Mouse (Mus musculus) embryonic facial prominence, embryonic 12.5 days (tissue): ENCODE data around the gene C2cd3. TPM values are rescaled to one million over a fixed set of nuclear protein-coding genes. Genes with fewer than 3 reads are reported as not detected.

Experiments used
- ATAC-seq: fragments of 200-750 bp; cut with Nextera tagmentation; 2 replicates; pipeline ENCODE4 v1.8.0; 2017; ENCODE audit not compliant: insufficient number of reproducible peaks, insufficient read depth, low FRiP score, low TSS enrichment
- H3K27ac ChIP-seq: fragments of 300-500 bp; sonication (generic); 2 replicates; pipeline ENCODE4 v1.5.1; 2016; ENCODE audit warnings: mild to moderate bottlenecking
- H3K27me3 ChIP-seq: fragments of 300-500 bp; sonication (generic); 2 replicates; pipeline ENCODE4 v1.6.1; 2016; ENCODE audit warnings: mild to moderate bottlenecking, moderate library complexity
- H3K36me3 ChIP-seq: fragments of 300-500 bp; sonication (generic); 2 replicates; pipeline ENCODE4 v1.6.1; 2016; ENCODE audit warnings: mild to moderate bottlenecking
- H3K4me1 ChIP-seq: fragments of 300-500 bp; sonication (generic); 2 replicates; pipeline ENCODE4 v1.6.1; 2016
- H3K4me2 ChIP-seq: fragments of 300-500 bp; sonication (generic); replicated peaks from 2 replicates; pipeline ENCODE4 v1.6.1; 2016; ENCODE audit warnings: mild to moderate bottlenecking, moderate library complexity
- H3K4me3 ChIP-seq: fragments of 300-500 bp; sonication (generic); 2 replicates; pipeline ENCODE4 v1.5.1; 2016; ENCODE audit warnings: mild to moderate bottlenecking
- H3K9ac ChIP-seq: fragments of 300-500 bp; sonication (generic); 2 replicates; pipeline ENCODE4 v1.6.1; 2016; ENCODE audit warnings: mild to moderate bottlenecking, moderate library complexity
- H3K9me3 ChIP-seq: fragments of 300-500 bp; sonication (generic); 2 replicates; pipeline ENCODE4 v1.6.1; 2016; ENCODE audit warnings: mild to moderate bottlenecking, moderate library complexity
- WGBS: fragments of 180-500 bp; shearing (Covaris S2); methylation state at CpG from one replicate; pipeline ENCODE4 v1.1.7; 2016; 5-methylcytosine and 5-hydroxymethylcytosine counted together
- polyA plus RNA-seq: library from polyadenylated mRNA; unstranded; fragments of >200 nt; fragmentation: Nextera tagmentation; extraction: Ambion mirVana; gene quantifications from 2 replicates; pipeline ENCODE4 v1.2.1, GENCODE M21; 2016

The C2cd3 gene
- polyA plus RNA-seq, 1 experiment from 2014 or later: 32.6 TPM

DNA sequence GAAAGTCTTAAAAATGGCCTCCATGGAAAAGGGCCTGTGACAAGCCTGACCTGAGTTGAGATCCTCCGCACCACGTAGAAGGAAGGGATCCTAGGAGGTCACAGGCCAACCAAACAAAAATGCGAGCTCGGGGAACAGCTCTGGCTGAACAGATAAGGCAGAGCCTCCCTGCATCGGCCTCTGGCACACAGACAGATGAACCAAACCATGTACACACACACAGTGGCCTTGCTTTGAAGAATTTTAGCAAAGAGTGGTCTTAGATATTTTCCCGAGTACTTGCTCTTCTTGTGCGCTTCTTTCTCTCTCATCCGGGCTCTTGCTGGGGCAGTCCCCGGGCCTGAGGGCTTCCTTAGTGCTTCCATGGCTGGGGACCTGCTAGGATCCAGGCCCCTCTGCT is 91.2 kb downstream of the C2cd3 start:
- H3K4me3 ChIP-seq: no peak overlapping the region
- H3K4me2 ChIP-seq: no peak overlapping the region
- 0 out of 2 replicates have a peak, but pooled peaks cover 4% of the 10 kb centered on the region for H3K4me1 ChIP-seq
- H3K27me3 ChIP-seq: no peaks in the 10 kb centered on the region
- no peak overlapping the region for H3K9ac ChIP-seq
- no peak overlapping the region for H3K27ac ChIP-seq
- ATAC-seq: no peak
- 75% methylated on average over 9 of the region's 9 CpGs for WGBS
- no peaks in the 10 kb centered on the region for H3K9me3 ChIP-seq
- peaks cover 47% of the 10 kb centered on the region for H3K36me3 ChIP-seq

DNA sequence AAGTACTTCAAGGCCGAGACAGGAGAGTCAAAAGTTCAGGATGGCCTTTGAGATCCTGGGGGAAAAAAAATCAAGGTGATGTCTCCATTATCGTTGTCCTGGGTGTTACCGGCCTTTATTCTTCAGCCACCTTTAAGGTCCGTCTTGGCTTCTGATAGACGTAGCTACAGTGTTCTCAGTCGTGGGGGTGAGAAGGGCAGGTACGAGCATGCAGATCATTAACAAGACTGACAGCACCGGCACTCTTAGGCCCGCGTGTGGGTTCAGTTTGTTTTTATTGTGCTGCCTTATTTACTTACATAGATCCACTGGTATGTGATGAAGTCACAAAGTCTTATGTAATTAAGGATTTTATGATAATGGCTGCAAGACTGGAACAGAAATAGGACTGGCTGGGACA is 91.7 kb downstream of the C2cd3 start:
- Histone ChIP-seq H3K4me1 (0 out of 2 replicates have a peak, but pooled peaks cover 4% of the 10 kb centered on the region), H3K4me3 (no peak overlapping the region), H3K9me3 (no peaks in the 10 kb centered on the region), H3K9ac (no peak overlapping the region), H3K27ac (no peak overlapping the region), H3K27me3 (no peaks in the 10 kb centered on the region), H3K36me3 (peaks cover 53% of the 10 kb centered on the region), H3K4me2 (no peak overlapping the region)
- WGBS: 74% methylated on average over 10 of the region's 10 CpGs
- no peak for ATAC-seq

DNA sequence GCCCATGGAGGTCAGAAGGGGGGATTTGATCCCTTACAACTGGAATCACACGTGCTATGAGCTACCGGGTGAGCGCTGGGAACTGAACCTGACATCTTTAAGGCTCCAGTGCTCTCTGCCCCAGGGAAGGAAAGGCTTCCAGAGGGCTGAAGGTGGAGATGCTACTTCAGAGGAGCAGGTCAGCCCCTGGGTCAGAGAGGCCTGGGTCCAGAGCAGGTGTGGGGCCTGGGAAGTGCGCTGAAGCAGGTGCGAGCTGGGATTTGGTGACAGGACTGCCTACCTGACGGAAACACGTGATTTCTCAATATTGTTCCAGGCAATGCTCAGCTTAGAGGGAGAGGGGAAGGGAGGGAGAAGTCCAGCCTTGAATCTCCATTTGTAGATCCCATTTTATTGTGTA is 92.2 kb downstream of the C2cd3 start:
- 0 out of 2 replicates have a peak, but pooled peaks cover 4% of the 10 kb centered on the region for H3K4me1 ChIP-seq
- H3K27me3 ChIP-seq: no peaks in the 10 kb centered on the region
- H3K9ac ChIP-seq: no peak overlapping the region
- no peak overlapping the region for H3K4me3 ChIP-seq
- ATAC-seq: no peak
- no peaks in the 10 kb centered on the region for H3K9me3 ChIP-seq
- H3K27ac ChIP-seq: no peak overlapping the region
- 84% methylated on average over 7 of the region's 7 CpGs for WGBS
- H3K36me3 ChIP-seq: peaks cover 53% of the 10 kb centered on the region
- H3K4me2 ChIP-seq: no peak overlapping the region

DNA sequence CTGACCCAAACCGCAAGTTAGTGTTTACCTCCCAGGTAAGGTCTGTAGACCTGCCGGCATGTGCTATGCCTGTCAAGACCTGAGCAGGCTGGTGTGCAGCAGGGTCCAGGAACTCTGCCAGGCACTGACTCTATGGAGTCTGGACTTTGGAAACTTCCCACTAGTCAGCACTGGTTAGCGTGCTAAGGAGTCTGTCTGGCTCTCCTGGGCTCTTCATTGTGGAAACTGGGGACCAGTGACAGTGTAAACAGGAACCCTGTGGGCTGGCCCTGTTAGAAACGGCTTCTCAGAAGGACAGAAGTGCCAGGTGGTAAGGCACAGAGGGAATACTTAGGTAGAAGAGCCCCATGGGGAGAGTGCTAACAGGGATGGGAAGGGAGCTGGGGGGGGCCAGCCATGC is 93.2 kb downstream of the C2cd3 start:
- 80% methylated on average over 4 of the region's 4 CpGs for WGBS
- H3K9ac ChIP-seq: no peak overlapping the region

DNA sequence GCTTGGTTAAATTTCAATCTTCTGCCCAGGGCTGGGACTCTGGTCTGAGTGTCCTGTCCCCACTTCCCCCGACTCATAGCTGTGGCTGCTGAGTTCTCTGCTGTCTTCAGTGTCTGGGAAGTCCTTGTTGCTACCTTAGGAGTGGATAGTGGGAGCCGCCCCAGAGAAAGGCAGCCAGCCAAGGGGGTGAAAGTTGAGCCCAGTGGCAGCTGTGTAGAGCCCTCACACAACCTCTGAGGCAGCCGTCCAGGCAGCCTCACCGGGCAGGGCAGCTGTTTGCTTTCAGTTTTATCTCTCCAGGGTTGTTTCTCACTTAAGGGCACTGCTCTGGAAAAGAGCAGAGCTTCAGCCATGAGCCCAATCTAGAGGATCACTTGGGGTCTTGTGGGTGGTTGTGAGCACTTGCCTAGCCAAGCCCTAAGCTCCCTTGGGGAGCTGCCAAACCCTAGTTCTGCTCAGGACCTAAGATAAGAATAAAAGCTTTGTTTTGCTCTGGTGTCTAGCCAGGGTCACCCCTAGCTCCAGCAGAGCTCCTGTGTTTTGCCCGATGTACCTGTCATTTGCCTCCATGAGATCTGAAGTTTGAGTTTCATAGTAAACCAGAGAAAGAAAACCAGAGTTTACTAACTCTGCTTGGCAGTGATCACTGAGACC is 93.8 kb downstream of the C2cd3 start:
- H3K4me2 ChIP-seq: no peak overlapping the region
- H3K27me3 ChIP-seq: no peaks in the 10 kb centered on the region
- H3K36me3 ChIP-seq: peaks cover 50% of the 10 kb centered on the region

More for the DNA sequence above, 93.2 kb downstream of the C2cd3 start:
- peaks cover 51% of the 10 kb centered on the region for H3K36me3 ChIP-seq
- H3K4me3 ChIP-seq: no peak overlapping the region
- no peak overlapping the region for H3K4me2 ChIP-seq
- 0 out of 2 replicates have a peak, but pooled peaks cover 4% of the 10 kb centered on the region for H3K4me1 ChIP-seq
- H3K27ac ChIP-seq: peak overlapping the region; percentile 17; the same call in 1 of the 2 replicates
- H3K27me3 ChIP-seq: no peaks in the 10 kb centered on the region
- no peaks in the 10 kb centered on the region for H3K9me3 ChIP-seq
- ATAC-seq: no peak

DNA sequence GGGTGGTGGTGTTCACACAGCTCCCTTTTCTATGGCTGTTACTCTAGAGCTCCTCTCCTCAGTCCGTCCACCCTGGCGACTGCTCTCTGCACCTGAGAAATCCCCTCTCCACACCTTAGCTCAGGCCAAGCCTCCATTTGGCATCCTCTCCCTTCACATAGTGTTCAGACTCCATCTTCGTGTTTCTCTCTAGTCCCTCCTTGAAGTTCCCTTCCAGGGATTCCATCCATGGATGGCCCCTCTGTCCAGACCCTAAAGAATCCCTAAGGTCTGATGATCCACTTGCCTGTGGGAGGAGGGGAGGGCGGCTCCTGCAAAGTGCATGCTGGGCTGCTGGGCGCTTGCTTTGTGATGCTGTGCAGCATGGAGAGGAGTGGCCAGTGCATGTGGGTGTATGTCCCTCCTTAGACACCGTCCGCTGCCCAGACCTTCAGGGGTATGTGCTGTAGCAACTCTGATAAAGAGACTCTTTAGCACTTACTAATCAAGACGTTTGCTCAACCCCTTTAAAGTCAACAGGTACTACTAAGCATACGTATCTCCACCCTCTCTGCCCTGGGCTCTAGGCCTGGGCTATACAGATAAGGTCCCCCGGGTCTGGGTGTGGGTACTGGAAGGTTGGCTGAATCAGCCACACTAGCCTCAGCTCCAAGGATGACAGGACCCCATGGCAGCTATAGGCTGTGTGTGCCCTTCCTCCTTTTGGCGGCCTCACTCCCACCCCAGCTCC is 94.9 kb downstream of the C2cd3 start:
- no peak overlapping the region for H3K27ac ChIP-seq
- 86% methylated on average over 11 of the region's 11 CpGs for WGBS
- peaks cover 43% of the 10 kb centered on the region for H3K36me3 ChIP-seq
- no peak overlapping the region for H3K4me2 ChIP-seq
- H3K9me3 ChIP-seq: no peaks in the 10 kb centered on the region
- ATAC-seq: no peak
- H3K9ac ChIP-seq: no peak overlapping the region
- no peak overlapping the region for H3K4me3 ChIP-seq
- H3K27me3 ChIP-seq: no peaks in the 10 kb centered on the region
- 0 out of 2 replicates have a peak, but pooled peaks cover 4% of the 10 kb centered on the region for H3K4me1 ChIP-seq

More for the DNA sequence above, 93.8 kb downstream of the C2cd3 start:
- 67% methylated on average over 5 of the region's 5 CpGs for WGBS
- H3K9me3 ChIP-seq: no peaks in the 10 kb centered on the region
- 0 out of 2 replicates have a peak, but pooled peaks cover 4% of the 10 kb centered on the region for H3K4me1 ChIP-seq
- H3K9ac ChIP-seq: no peak overlapping the region
- ATAC-seq: peak; percentile 29; the same call in 1 of the 2 replicates
- no peak overlapping the region for H3K4me3 ChIP-seq
- 0 out of 2 replicates have a peak overlapping the region, but pooled peaks have one; percentile 17 for H3K27ac ChIP-seq

DNA sequence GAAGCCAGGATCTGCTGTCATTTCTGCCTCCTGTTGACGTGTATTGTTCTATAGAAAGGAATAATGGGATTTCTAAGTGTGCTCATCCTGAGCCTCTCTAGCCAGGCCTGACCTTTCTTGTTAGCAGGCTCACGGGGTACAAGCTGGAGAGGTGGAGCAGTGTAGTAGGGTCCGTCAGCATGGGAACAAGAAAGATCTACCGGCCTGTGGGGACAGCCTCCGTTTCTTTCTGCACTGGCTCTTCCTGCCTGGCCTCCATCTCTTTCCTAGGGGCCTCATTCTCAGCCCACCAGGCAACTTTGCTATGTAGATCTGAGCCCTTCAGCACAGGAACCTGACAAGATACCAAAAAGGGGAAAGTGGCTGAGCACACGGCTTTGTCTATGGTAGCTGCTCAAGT is 96.7 kb downstream of the C2cd3 start:
- H3K4me3 ChIP-seq: no peak overlapping the region
- no peak overlapping the region for H3K9ac ChIP-seq
- 86% methylated on average over 6 of the region's 6 CpGs for WGBS
- 0 out of 2 replicates have a peak, but pooled peaks cover 4% of the 10 kb centered on the region for H3K4me1 ChIP-seq
- H3K9me3 ChIP-seq: no peaks in the 10 kb centered on the region
- H3K27ac ChIP-seq: no peak overlapping the region
- H3K36me3 ChIP-seq: peaks cover 34% of the 10 kb centered on the region
- ATAC-seq: no peak
- no peaks in the 10 kb centered on the region for H3K27me3 ChIP-seq
- H3K4me2 ChIP-seq: no peak overlapping the region

DNA sequence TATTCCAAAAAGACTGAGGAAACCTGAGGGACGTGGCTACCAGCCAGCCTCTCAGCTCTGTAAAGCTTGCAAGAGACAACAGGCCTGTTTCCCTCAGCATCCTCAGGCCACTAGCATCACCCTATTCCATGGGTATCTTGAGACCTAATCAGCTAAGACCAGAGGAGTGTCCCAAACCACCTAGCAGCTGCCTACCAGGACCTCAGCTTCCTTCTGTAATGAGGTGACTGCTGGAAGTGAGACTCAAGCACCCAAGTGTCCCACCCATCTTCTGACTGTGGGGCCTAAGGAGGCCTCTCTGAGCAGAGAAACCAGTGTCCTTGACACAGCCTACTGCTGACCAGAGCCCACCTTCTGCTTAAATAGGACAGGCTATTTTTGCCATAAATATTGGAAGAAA is 97.5 kb downstream of the C2cd3 start:
- 0 out of 2 replicates have a peak, but pooled peaks cover 4% of the 10 kb centered on the region for H3K4me1 ChIP-seq
- H3K9ac ChIP-seq: no peak overlapping the region
- no peak overlapping the region for H3K27ac ChIP-seq
- H3K9me3 ChIP-seq: no peaks in the 10 kb centered on the region
- H3K4me2 ChIP-seq: no peak overlapping the region
- 75% methylated on average over 1 of the region's 1 CpGs for WGBS
- ATAC-seq: no peak
- no peak overlapping the region for H3K4me3 ChIP-seq
- no peaks in the 10 kb centered on the region for H3K27me3 ChIP-seq
- H3K36me3 ChIP-seq: peaks cover 29% of the 10 kb centered on the region

DNA sequence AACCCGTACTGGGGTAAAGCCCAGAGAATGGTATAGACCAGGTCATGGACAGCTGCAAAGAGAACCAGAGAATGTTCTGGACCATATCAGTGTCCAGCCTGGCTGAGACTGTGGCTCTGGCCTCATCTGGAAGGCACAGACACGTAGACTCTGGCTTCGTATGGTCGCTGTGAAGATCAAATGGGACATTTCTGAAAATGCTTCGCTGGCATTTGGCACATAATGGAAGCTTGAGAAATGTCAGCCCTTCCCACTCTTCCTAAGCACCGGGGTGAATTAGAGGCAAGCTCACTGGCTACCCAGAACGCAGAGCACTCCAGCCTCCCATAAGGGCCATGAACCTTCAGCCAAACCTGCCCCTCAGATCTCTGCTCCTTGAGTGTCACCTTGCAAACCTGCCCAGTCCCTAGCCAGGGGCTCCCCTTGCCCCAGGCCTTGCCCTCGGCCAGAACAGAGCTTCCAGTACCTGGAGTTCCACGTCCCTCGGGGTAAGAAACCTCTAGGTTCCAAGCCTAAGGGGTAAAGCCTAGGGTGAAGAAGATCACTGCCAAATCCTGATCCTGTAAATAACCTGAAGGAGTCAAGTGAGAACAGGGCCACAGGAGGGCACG is 98.9 kb downstream of the C2cd3 start:
- no peaks in the 10 kb centered on the region for H3K27me3 ChIP-seq
- no peaks in the 10 kb centered on the region for H3K9me3 ChIP-seq
- peaks cover 22% of the 10 kb centered on the region for H3K36me3 ChIP-seq
- no peak overlapping the region for H3K27ac ChIP-seq
- no peak overlapping the region for H3K4me2 ChIP-seq
- H3K9ac ChIP-seq: no peak overlapping the region
- no peaks in the 10 kb centered on the region for H3K4me1 ChIP-seq
- H3K4me3 ChIP-seq: no peak overlapping the region
- WGBS: 90% methylated on average over 11 of the region's 11 CpGs
- no peak for ATAC-seq

DNA sequence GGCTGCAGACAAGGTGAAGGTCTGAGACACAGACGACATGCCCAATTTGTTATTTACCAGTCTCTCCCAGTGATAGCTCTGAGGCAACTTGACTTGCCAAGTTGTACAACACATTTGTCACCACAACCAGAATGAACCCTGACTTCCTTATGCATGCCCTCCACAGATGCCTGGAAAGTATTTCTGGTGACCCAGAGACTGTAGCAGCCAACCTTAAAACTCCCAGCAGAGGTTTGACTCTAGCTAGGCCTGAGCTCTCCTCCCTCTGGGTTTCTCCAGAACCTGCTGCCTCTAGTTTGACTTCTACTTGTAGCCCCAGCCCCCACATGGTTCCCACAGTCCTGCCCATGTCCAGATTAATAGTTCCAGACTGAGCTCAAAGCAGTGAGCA is 99.4 kb downstream of the C2cd3 start:
- peaks cover 22% of the 10 kb centered on the region for H3K36me3 ChIP-seq
- no peak overlapping the region for H3K4me2 ChIP-seq
- no peaks in the 10 kb centered on the region for H3K9me3 ChIP-seq
- ATAC-seq: no peak
- no peak overlapping the region for H3K9ac ChIP-seq
- no peaks in the 10 kb centered on the region for H3K4me1 ChIP-seq
- H3K27ac ChIP-seq: no peak overlapping the region
- H3K4me3 ChIP-seq: no peak overlapping the region
- no peaks in the 10 kb centered on the region for H3K27me3 ChIP-seq
- 95% methylated on average over 1 of the region's 1 CpGs for WGBS

DNA sequence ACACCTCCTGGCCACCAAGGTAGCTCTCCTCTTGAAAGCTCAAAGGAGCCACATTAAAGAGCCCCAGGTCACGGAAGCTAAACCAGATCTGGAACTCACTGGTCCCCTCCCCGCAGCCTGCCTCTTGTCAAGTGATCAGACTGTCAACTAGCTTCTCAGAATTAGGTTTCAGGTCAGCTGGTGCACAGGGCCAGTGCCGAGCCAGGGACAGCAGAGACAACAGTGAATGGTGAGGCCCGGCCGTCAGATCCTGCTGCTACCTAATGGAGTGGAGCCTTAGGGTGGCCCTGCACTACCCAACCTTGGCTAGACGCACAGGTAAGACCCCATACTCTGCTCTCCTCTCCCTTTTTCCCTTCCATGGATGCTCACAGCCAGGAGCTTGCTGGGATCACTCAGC is 100.7 kb downstream of the C2cd3 start, which contains the start of gene Ucp3:
Ucp3 (plus strand) TSS at position 214 of the 400 bp plus-strand sequence.
- no peak within 1 kb of the TSS for H3K4me2 ChIP-seq
- H3K9ac ChIP-seq: no peak within 1 kb of the TSS
- no peaks in the 10 kb centered on the region for H3K27me3 ChIP-seq
- WGBS: 76% methylated on average over 6 of the region's 6 CpGs
- no peaks in the 10 kb centered on the region for H3K4me1 ChIP-seq
- H3K9me3 ChIP-seq: no peaks in the 10 kb centered on the region
- no peak within 1 kb of the TSS for H3K4me3 ChIP-seq
- H3K27ac ChIP-seq: no peak within 1 kb of the TSS
- ATAC-seq: no peak
- H3K36me3 ChIP-seq: peaks cover 22% of the 10 kb centered on the region
